Mouse (Mus musculus) olfactory bulb, adult 2 months (tissue): ENCODE results near the gene Kcnn3.

Experiments
- CTCF ChIP-seq: fragments of 200-500 bp; IDR thresholded peaks from 2 replicates; pipeline ENCODE4 v1.5.1; 2012; ENCODE audit warnings: low read depth, mild to moderate bottlenecking, low read length, moderate library complexity; ENCODE audit not compliant: insufficient read depth
- POLR2A ChIP-seq: fragments of 200-500 bp; IDR thresholded peaks from 2 replicates; pipeline ENCODE4 v1.6.1; 2012; ENCODE audit warnings: mild to moderate bottlenecking, low read depth, low read length, moderate library complexity; ENCODE audit not compliant: insufficient read depth

DNA sequence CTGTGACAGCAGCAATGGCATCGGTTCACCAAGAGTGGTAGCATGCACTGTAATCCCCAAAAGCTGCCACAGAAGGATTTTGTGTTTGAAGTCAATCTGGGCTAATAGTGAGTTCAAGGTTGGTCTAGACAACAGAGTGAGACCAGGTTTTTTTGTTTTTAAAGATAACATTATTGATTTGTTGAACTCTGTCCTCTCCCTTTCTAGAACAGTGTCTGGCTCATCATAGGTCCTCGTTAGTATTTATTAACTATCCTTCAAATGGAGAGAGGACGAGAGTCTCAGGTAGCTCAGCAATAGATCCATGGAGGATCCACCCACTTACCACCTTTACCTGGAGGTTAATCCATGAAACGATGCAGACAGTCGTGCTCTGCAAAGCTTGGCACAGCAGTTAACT lies 137.1 kb downstream of the Kcnn3 start:
- TF ChIP-seq POLR2A (no peak), CTCF (no peak)
